Mouse (Mus musculus) lung, embryonic 14.5 days (tissue): ENCODE results near the gene Pde6g. TPM values are rescaled to one million over a fixed set of nuclear protein-coding genes. Genes with fewer than 3 reads are reported as not detected.

Experiments used
- ATAC-seq: fragments of 200-750 bp; cut with Nextera tagmentation; 2 replicates; pipeline ENCODE4 v1.8.0; 2017; ENCODE audit warnings: mild to moderate bottlenecking, moderate TSS enrichment, moderate library complexity; ENCODE audit not compliant: insufficient read depth
- DNase-seq: peaks from one replicate; pipeline ENCODE4 v3.0.0-alpha.2; 2015
- H3K27ac ChIP-seq: fragments of 300-500 bp; sonication (generic); 2 replicates; pipeline ENCODE4 v1.5.1; 2014; ENCODE audit warnings: low read depth, mild to moderate bottlenecking, moderate library complexity
- H3K27me3 ChIP-seq: fragments of 300-500 bp; sonication (generic); 2 replicates; pipeline ENCODE4 v1.6.1; 2014; ENCODE audit warnings: low read length, control low read depth; ENCODE audit not compliant: insufficient read depth
- H3K36me3 ChIP-seq: fragments of 300-500 bp; sonication (generic); 2 replicates; pipeline ENCODE4 v1.6.1; 2014; ENCODE audit warnings: control low read depth; ENCODE audit not compliant: insufficient read depth
- H3K4me1 ChIP-seq: fragments of 300-500 bp; sonication (generic); 2 replicates; pipeline ENCODE4 v1.6.1; 2014; ENCODE audit warnings: antibody characterized with exemption, control low read depth; ENCODE audit not compliant: insufficient read depth
- H3K4me2 ChIP-seq: fragments of 300-500 bp; sonication (generic); 2 replicates; pipeline ENCODE4 v1.6.1; 2014; ENCODE audit warnings: mild to moderate bottlenecking
- H3K4me3 ChIP-seq: fragments of 300-500 bp; sonication (generic); 2 replicates; pipeline ENCODE4 v1.5.1; 2014; ENCODE audit warnings: low read depth, low read length
- H3K9ac ChIP-seq: fragments of 300-500 bp; sonication (generic); 2 replicates; pipeline ENCODE4 v1.6.1; 2014
- H3K9me3 ChIP-seq: fragments of 300-500 bp; sonication (generic); 2 replicates; pipeline ENCODE4 v1.6.1; 2016; ENCODE audit warnings: low read depth, low read length, control low read depth
- CTCF ChIP-seq: IDR thresholded peaks from 2 replicates; pipeline ENCODE4 v1.5.1; 2016; ENCODE audit warnings: antibody characterized with exemption, low read depth
- WGBS: fragments of 180-500 bp; shearing (Covaris S2); extraction: QIAGEN DNeasy Blood & Tissue Kit; methylation state at CpG from one replicate; pipeline ENCODE4 v1.1.7; 2014; 5-methylcytosine and 5-hydroxymethylcytosine counted together
- polyA plus RNA-seq: library from polyadenylated mRNA; unstranded; fragments of >200 nt; fragmentation: Nextera tagmentation; extraction: Ambion mirVana; gene quantifications from 2 replicates; pipeline ENCODE4 v1.2.1, GENCODE M21; 2014

Pde6g gene
- polyA plus RNA-seq, 1 experiment from 2014 or later: 0.18 TPM

- no peak for ATAC-seq
- H3K27ac ChIP-seq: no peak overlapping the region
- no peaks in the 10 kb centered on the region for H3K27me3 ChIP-seq
- H3K9ac ChIP-seq: 0 out of 2 replicates have a peak overlapping the region, but pooled peaks have one; percentile 77
- WGBS: 84% methylated on average over 3 of the region's 3 CpGs
- peak overlapping the region; percentile 94 for H3K4me3 ChIP-seq
- peaks cover 66% of the 10 kb centered on the region for H3K36me3 ChIP-seq
- H3K9me3 ChIP-seq: no peaks in the 10 kb centered on the region
- peak overlapping the region; percentile 93 for H3K4me2 ChIP-seq
- no peak for DNase-seq
- peaks cover 15% of the 10 kb centered on the region for H3K4me1 ChIP-seq
- TF ChIP-seq CTCF: no peak
Measured at GRCm38 (mm10) chr11:120493911-120494310, 40.6 kb upstream of the Pde6g start.

GRCm38 (mm10) chr11:120493351-120493750, 40.1 kb upstream of the Pde6g start:
- H3K4me2 ChIP-seq: peak overlapping the region; percentile 93
- H3K36me3 ChIP-seq: peaks cover 66% of the 10 kb centered on the region
- TF ChIP-seq CTCF: no peak
- DNase-seq (no peak), ATAC-seq (no peak)
- H3K4me1 ChIP-seq: peaks cover 15% of the 10 kb centered on the region
- peak overlapping the region; percentile 94 for H3K4me3 ChIP-seq
- H3K9ac ChIP-seq: peak overlapping the region; percentile 77
- no peaks in the 10 kb centered on the region for H3K27me3 ChIP-seq
- no peaks in the 10 kb centered on the region for H3K9me3 ChIP-seq
- 47% methylated on average over 3 of the region's 3 CpGs for WGBS
- H3K27ac ChIP-seq: peak overlapping the region; percentile 84

GRCm38 (mm10) chr11:120492878-120493203, 39.5 kb upstream of the Pde6g start:
- no peaks in the 10 kb centered on the region for H3K27me3 ChIP-seq
- 28% methylated on average over 3 of the region's 3 CpGs for WGBS
- peaks cover 66% of the 10 kb centered on the region for H3K36me3 ChIP-seq
- DNase-seq (no peak), ATAC-seq (no peak)
- H3K9ac ChIP-seq: peak overlapping the region; percentile 77
- H3K9me3 ChIP-seq: no peaks in the 10 kb centered on the region
- TF ChIP-seq CTCF: no peak
- H3K4me1 ChIP-seq: peaks cover 15% of the 10 kb centered on the region
- H3K4me3 ChIP-seq: peak overlapping the region; percentile 94
- H3K27ac ChIP-seq: peak overlapping the region; percentile 84
- peak overlapping the region; percentile 93 for H3K4me2 ChIP-seq

- H3K4me1 ChIP-seq: peaks cover 15% of the 10 kb centered on the region
- peak; percentile 53 for TF ChIP-seq CTCF
- WGBS: under 1% methylated on average over 48 of the region's 48 CpGs
- no peaks in the 10 kb centered on the region for H3K27me3 ChIP-seq
- ATAC-seq (peak; percentile 29), DNase-seq (peak; percentile 68)
- peak overlapping the region; percentile 84 for H3K27ac ChIP-seq
- no peaks in the 10 kb centered on the region for H3K9me3 ChIP-seq
- H3K4me3 ChIP-seq: peak overlapping the region; percentile 94
- peaks cover 66% of the 10 kb centered on the region for H3K36me3 ChIP-seq
- peak overlapping the region; percentile 93 for H3K4me2 ChIP-seq
- peak overlapping the region; percentile 77 for H3K9ac ChIP-seq
Measured at GRCm38 (mm10) chr11:120492024-120492877, 39.0 kb upstream of the Pde6g start.

GRCm38 (mm10) chr11:120491317-120492023, 38.2 kb upstream of the Pde6g start, which contains the start of gene Slc25a10:
Gene Slc25a10 (plus strand): TSS chr11:120491840.
- Histone ChIP-seq H3K27me3 (no peaks in the 10 kb centered on the region), H3K4me3 (peak within 1 kb of the TSS; percentile 94), H3K27ac (peak within 1 kb of the TSS; percentile 84), H3K36me3 (peaks cover 66% of the 10 kb centered on the region), H3K4me1 (peaks cover 15% of the 10 kb centered on the region), H3K9me3 (no peaks in the 10 kb centered on the region), H3K4me2 (peak within 1 kb of the TSS; percentile 93), H3K9ac (peak within 1 kb of the TSS; percentile 77)
- no peak for TF ChIP-seq CTCF
- ATAC-seq (peak; percentile 89), DNase-seq (peak; percentile 96)
- WGBS: under 1% methylated on average over 35 of the region's 35 CpGs

- H3K9me3 ChIP-seq: no peaks in the 10 kb centered on the region
- TF ChIP-seq CTCF: peak; percentile 15; the same call in 1 of the 2 replicates
- H3K9ac ChIP-seq: peak overlapping the region; percentile 10; the same call in 1 of the 2 replicates
- H3K36me3 ChIP-seq: peaks cover 66% of the 10 kb centered on the region
- ATAC-seq (no peak), DNase-seq (no peak)
- peak overlapping the region; percentile 93 for H3K4me2 ChIP-seq
- peaks cover 17% of the 10 kb centered on the region for H3K4me1 ChIP-seq
- peak overlapping the region; percentile 84 for H3K27ac ChIP-seq
- 31% methylated on average over 4 of the region's 4 CpGs for WGBS
- no peaks in the 10 kb centered on the region for H3K27me3 ChIP-seq
- peak overlapping the region; percentile 94 for H3K4me3 ChIP-seq
Measured at GRCm38 (mm10) chr11:120490291-120491046, 37.2 kb upstream of the Pde6g start.
